Mouse (Mus musculus) liver, adult 2 months (tissue): ENCODE results near the gene Riox2. TPM values are rescaled to one million over a fixed set of nuclear protein-coding genes. Genes with fewer than 3 reads are reported as not detected.

ENCODE experiments used
- DNase-seq: peaks from one replicate; pipeline ENCODE4 v3.0.0-alpha.2; 2011; ENCODE audit warnings: low read depth, low spot score; ENCODE audit errors: extremely low read depth
- H3K27ac ChIP-seq: fragments of 200-500 bp; replicated peaks from 2 replicates; pipeline ENCODE4 v1.5.1; 2012; ENCODE audit warnings: low read depth, mild to moderate bottlenecking, control low read depth, inconsistent platforms, low read length; ENCODE audit not compliant: insufficient read depth
- H3K27me3 ChIP-seq: fragments of 200-500 bp; 2 replicates; pipeline ENCODE4 v1.6.1; 2012; ENCODE audit warnings: mild to moderate bottlenecking, moderate library complexity, low read length, inconsistent platforms; ENCODE audit not compliant: control insufficient read depth, insufficient read depth
- H3K36me3 ChIP-seq: fragments of 200-500 bp; 2 replicates; pipeline ENCODE4 v1.6.1; 2012; ENCODE audit warnings: low read length, inconsistent platforms; ENCODE audit not compliant: control insufficient read depth, insufficient read depth
- H3K4me1 ChIP-seq: fragments of 200-500 bp; 2 replicates; pipeline ENCODE4 v1.6.1; 2011; ENCODE audit warnings: low read length; ENCODE audit not compliant: control insufficient read depth, insufficient read depth
- H3K4me3 ChIP-seq: fragments of 200-500 bp; 2 replicates; pipeline ENCODE4 v1.5.1; 2011; ENCODE audit warnings: low read depth, mild to moderate bottlenecking, control low read depth, low read length, moderate library complexity; ENCODE audit not compliant: insufficient read depth
- H3K79me2 ChIP-seq: fragments of 200-500 bp; 2 replicates; pipeline ENCODE4 v1.6.1; 2012; ENCODE audit warnings: inconsistent platforms, mild to moderate bottlenecking, low read length, moderate library complexity; ENCODE audit not compliant: control insufficient read depth, insufficient read depth
- H3K9ac ChIP-seq: fragments of 200-500 bp; 2 replicates; pipeline ENCODE4 v1.6.1; 2012; ENCODE audit warnings: low read depth, mild to moderate bottlenecking, control low read depth, inconsistent platforms, low read length
- CTCF ChIP-seq: fragments of 200-500 bp; IDR thresholded peaks from 2 replicates; pipeline ENCODE4 v1.5.1; 2011; ENCODE audit warnings: low read depth, low read length, control low read depth
- POLR2A ChIP-seq: fragments of 200-500 bp; IDR thresholded peaks from 2 replicates; pipeline ENCODE4 v1.6.1; 2011; ENCODE audit warnings: low read length, control low read depth; ENCODE audit not compliant: insufficient read depth; ENCODE audit errors: extremely low read depth
- whole genome bisulfite sequencing: fragments of 180-500 bp; shearing (Covaris S2); methylation state at CpG from one replicate; pipeline ENCODE4 v1.1.7; 2018; 5-methylcytosine and 5-hydroxymethylcytosine counted together
- polyA plus RNA-seq: library from polyadenylated mRNA; depleted of rRNA; stranded (reverse); fragments of >200 nt; gene quantifications from 2 replicates; pipeline ENCODE4 v1.2.3, GENCODE M21; 2012
- total RNA-seq: library from RNA; depleted of rRNA; stranded (reverse); fragments of >200 nt; gene quantifications from 2 replicates; pipeline ENCODE4 v1.2.3, GENCODE M21; 2014

Riox2 gene
- total and polyA plus RNA-seq, 2 experiments: 4.4 to 14.2 TPM

DNA sequence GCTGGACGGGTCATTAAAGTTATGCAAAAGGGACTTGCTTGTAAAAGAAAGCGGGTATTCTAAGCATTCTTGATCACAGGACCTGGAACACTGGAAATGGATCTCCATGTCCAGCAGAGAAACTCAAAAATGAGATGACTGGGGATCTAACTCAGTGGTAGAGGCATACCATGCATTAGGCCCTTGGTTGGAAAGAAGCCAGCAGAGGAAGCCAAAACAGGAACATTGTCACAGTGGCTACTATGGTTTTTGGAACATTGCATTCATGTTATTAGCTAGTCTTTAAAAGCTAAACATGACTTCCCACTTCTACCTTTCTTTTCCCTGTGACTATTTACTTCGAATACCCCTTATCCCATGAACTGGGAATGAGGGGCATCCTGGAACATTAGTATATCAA, 27.6 kb downstream of the Riox2 start:
- DNase-seq: no peak
- Histone ChIP-seq H3K36me3 (peaks cover 45% of the 10 kb centered on the region), H3K79me2 (no peaks in the 10 kb centered on the region), H3K4me1 (no peaks in the 10 kb centered on the region), H3K27me3 (no peaks in the 10 kb centered on the region), H3K27ac (no peak overlapping the region), H3K4me3 (no peak overlapping the region), H3K9ac (no peak overlapping the region)
- 97% methylated on average over 3 of the region's 3 CpGs for WGBS
- TF ChIP-seq POLR2A: no peak

DNA sequence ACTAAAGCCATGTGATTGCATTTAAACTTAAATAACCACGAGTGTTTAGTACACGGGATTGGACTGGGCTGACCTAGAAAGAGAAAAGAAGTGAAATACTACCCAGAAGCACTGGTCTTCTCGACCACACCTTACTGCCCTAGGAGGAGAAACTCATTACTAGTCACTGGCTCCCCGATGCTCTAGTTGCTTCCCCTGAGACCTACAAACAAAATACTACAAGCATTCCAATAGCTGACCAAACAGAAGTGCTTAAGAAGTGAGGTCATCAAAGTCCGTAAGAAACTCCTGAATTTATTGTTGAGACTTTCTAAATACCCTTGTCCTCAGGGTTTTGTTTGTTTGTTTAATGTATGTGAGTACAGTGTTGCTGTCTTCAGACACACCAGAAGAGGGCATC, 38.3 kb downstream of the Riox2 start:
- H3K27me3 ChIP-seq: no peaks in the 10 kb centered on the region
- no peak for DNase-seq
- no peak for TF ChIP-seq CTCF
- TF ChIP-seq POLR2A: no peak
- no peaks in the 10 kb centered on the region for H3K79me2 ChIP-seq
- H3K9ac ChIP-seq: no peak overlapping the region
- no peak overlapping the region for H3K27ac ChIP-seq
- H3K4me1 ChIP-seq: no peaks in the 10 kb centered on the region
- 92% methylated on average over 5 of the region's 5 CpGs for WGBS
- no peak overlapping the region for H3K4me3 ChIP-seq
- peaks cover 32% of the 10 kb centered on the region for H3K36me3 ChIP-seq

DNA sequence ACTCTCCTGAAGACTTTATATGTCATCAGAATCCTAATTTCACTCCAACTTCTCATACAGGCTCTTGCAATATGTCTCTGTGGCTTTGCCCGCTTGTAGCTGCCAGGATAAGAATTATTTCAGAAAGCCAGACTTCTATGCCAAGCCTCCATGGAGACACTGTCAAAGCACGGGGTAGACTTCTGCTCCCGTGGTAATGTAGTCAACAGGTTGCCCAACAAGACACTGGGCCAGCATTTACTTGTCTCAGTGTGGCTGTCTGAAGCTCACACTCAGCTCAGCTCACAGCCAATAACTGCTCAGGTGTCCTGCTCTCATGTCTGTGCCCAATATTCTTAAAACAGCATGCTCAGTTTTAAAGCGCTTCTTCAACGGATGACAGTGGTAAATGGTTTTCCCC, 43.6 kb downstream of the Riox2 start:
- Histone ChIP-seq H3K4me3 (no peak overlapping the region), H3K79me2 (no peaks in the 10 kb centered on the region), H3K4me1 (no peaks in the 10 kb centered on the region), H3K27ac (no peak overlapping the region), H3K36me3 (peaks cover 23% of the 10 kb centered on the region), H3K9ac (no peak overlapping the region), H3K27me3 (no peaks in the 10 kb centered on the region)
- DNase-seq: no peak
- 94% methylated on average over 5 of the region's 5 CpGs for WGBS
- TF ChIP-seq CTCF: no peak
- TF ChIP-seq POLR2A: no peak

DNA sequence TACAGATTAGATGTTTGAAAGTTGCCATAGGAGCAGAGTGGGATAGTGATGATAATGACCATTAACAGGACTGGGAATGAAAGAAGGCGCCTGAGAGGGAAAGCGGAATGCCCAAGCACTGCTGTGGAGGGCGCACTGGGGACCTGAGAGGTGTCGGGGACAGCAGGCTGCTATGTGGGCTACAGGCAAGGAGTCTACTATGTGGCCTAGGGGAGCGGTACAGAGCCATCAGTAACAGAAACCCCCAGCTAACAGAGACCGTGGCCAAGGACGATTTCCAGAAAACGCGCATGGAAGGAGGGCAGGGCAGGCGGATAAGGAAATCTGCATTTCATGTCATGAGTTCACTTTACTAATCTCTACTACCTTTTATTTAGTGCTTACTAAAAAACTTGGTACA, 45.4 kb downstream of the Riox2 start:
- WGBS: 96% methylated on average over 10 of the region's 10 CpGs
- no peak overlapping the region for H3K27ac ChIP-seq
- no peak overlapping the region for H3K4me3 ChIP-seq
- H3K27me3 ChIP-seq: no peaks in the 10 kb centered on the region
- TF ChIP-seq POLR2A (no peak), CTCF (no peak)
- no peak for DNase-seq
- no peak overlapping the region for H3K9ac ChIP-seq
- H3K36me3 ChIP-seq: peaks cover 17% of the 10 kb centered on the region
- no peaks in the 10 kb centered on the region for H3K4me1 ChIP-seq
- no peaks in the 10 kb centered on the region for H3K79me2 ChIP-seq

DNA sequence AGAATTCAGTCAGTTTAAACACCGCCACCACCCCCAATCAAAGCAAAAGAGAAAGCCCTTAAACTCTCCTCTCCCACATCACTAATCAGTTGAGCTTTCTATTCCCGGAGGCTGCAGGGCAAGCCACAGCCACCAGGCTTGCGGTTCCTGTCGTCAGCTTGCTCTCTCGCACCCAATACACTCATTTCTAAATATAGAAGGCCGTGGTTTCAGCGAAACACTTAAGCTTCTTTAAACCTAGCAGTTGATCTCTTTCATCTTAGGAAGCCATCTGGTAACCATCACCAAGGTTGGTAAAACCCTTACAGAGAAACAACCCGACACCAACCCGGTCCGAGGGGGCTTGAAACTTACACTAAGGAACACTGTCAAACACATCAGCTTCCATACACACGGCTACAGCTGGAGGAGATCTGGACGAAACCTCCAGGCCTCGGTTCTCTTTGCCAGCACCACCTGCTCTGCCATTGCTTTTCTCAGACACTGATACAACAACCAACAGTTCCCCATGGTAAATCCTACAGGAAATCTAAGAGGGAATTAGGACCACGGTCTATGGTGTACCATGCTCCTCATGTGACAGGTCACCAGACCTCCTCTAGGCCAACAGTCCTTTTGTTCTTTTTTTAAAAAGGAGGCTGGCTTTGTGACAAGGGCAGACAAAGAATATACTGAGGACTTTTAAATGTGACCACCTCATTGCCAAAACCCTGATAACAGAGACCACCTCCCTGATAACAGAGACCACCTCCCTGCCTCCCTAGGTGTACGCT, 46.1 kb downstream of the Riox2 start:
- 86% methylated on average over 15 of the region's 15 CpGs for WGBS
- H3K27ac ChIP-seq: no peak overlapping the region

DNA sequence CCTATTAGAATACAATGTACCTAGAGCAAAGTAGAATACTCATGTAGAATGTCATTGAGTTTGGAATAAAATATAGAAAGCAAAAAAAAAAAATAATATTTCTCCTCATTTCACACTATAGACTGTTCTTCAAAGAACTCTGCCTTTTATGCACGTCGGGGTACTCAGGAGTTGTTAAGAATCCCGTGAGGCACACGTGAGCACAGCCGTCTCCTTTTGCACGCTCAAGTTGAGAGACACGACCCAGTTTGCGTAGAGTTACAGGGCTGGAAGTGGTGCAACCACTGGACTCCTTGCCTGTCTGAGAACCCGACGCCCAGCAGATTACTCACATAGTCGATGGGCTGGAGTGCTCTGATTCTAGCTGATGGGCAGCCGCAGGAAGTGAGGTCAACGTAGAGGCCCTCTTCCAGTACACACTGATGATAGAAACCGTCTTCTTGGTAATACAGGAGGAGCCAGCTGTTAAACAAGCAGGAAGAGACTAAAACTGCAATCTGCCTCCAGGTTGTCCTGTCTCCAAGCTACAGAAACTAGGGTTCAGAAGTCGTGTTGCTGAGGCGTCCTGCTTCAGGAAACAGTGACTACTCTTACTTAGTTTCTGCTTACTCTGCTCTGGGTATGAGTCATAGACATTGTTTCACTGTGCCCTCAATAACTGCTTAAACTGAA, 50.3 kb downstream of the Riox2 start:
- TF ChIP-seq CTCF: no peak
- no peak for TF ChIP-seq POLR2A
- peaks cover 21% of the 10 kb centered on the region for H3K36me3 ChIP-seq
- no peaks in the 10 kb centered on the region for H3K79me2 ChIP-seq
- H3K9ac ChIP-seq: no peak overlapping the region
- H3K4me3 ChIP-seq: no peak overlapping the region
- no peak overlapping the region for H3K27ac ChIP-seq
- no peaks in the 10 kb centered on the region for H3K27me3 ChIP-seq
- WGBS: 85% methylated on average over 16 of the region's 16 CpGs
- no peaks in the 10 kb centered on the region for H3K4me1 ChIP-seq
- no peak for DNase-seq

More for the DNA sequence above, 46.1 kb downstream of the Riox2 start:
- TF ChIP-seq POLR2A: no peak
- TF ChIP-seq CTCF: no peak
- Histone ChIP-seq H3K4me3 (no peak overlapping the region), H3K79me2 (no peaks in the 10 kb centered on the region), H3K9ac (no peak overlapping the region), H3K4me1 (no peaks in the 10 kb centered on the region), H3K36me3 (peaks cover 16% of the 10 kb centered on the region), H3K27me3 (no peaks in the 10 kb centered on the region)
- DNase-seq: no peak
